Mouse (Mus musculus): ENCODE measurements at regions not wholly inside any gene's neighbourhood (a gene's known extent, or its start where the extent isn't known, plus 50 kb on each side); places are given as distances from the start of the nearest gene placed in this dataset.

GRCm38 (mm10) chr3:133880626-133881025 is 335.7 kb upstream of the Tet2 start:
- 61% methylated on average over 1 of the region's 1 CpGs for WGBS
- Histone ChIP-seq H3K4me3 (replicated peaks; ENCODE audit: control insufficient read depth, low read depth, low read length) (no peak overlapping the region), H3K4me1 (ENCODE audit: control insufficient read depth, insufficient read depth, low read length) (no peaks in the 10 kb centered on the region), H3K27ac (ENCODE audit: control insufficient read depth, insufficient read depth, low read depth, low read length, poor library complexity) (no peak overlapping the region)
- TF ChIP-seq CTCF (IDR thresholded peaks at IDR 0.05; ENCODE audit: control insufficient read depth, insufficient read depth, low read length) (no peak), POLR2A (IDR thresholded peaks at IDR 0.05; ENCODE audit: borderline replicate concordance, control insufficient read depth, low read depth, low read length) (no peak)

- no peaks in the 10 kb centered on the region for H3K4me1 ChIP-seq (ENCODE audit: control insufficient read depth, insufficient read depth, low read length)
- TF ChIP-seq CTCF (IDR thresholded peaks at IDR 0.05; ENCODE audit: control insufficient read depth, insufficient read depth, low read length) (no peak), POLR2A (IDR thresholded peaks at IDR 0.05; ENCODE audit: borderline replicate concordance, control insufficient read depth, low read depth, low read length) (no peak)
- no peak overlapping the region for H3K27ac ChIP-seq (ENCODE audit: control insufficient read depth, insufficient read depth, low read depth, low read length, poor library complexity)
- WGBS = 78% methylated on average over 3 of the region's 3 CpGs
- H3K4me3 ChIP-seq (replicated peaks; ENCODE audit: control insufficient read depth, low read depth, low read length) = no peak overlapping the region
Measured at GRCm38 (mm10) chr3:133901931-133902330, 334.4 kb upstream of the Cxxc4 start.

GRCm38 (mm10) chr3:133922200-133922599 is 314.1 kb upstream of the Cxxc4 start:
- Histone ChIP-seq H3K4me1 (ENCODE audit: control insufficient read depth, insufficient read depth, low read length) (no peaks in the 10 kb centered on the region), H3K27ac (ENCODE audit: control insufficient read depth, insufficient read depth, low read depth, low read length, poor library complexity) (no peak overlapping the region), H3K4me3 (replicated peaks; ENCODE audit: control insufficient read depth, low read depth, low read length) (no peak overlapping the region)
- TF ChIP-seq CTCF (IDR thresholded peaks at IDR 0.05; ENCODE audit: control insufficient read depth, insufficient read depth, low read length) (no peak), POLR2A (IDR thresholded peaks at IDR 0.05; ENCODE audit: borderline replicate concordance, control insufficient read depth, low read depth, low read length) (no peak)

- no peak overlapping the region for H3K4me3 ChIP-seq (replicated peaks; ENCODE audit: control insufficient read depth, low read depth, low read length)
- H3K4me1 ChIP-seq (ENCODE audit: control insufficient read depth, insufficient read depth, low read length) = no peaks in the 10 kb centered on the region
- 68% methylated on average over 2 of the region's 2 CpGs for WGBS
- H3K27ac ChIP-seq (ENCODE audit: control insufficient read depth, insufficient read depth, low read depth, low read length, poor library complexity) = no peak overlapping the region
- TF ChIP-seq POLR2A (IDR thresholded peaks at IDR 0.05; ENCODE audit: borderline replicate concordance, control insufficient read depth, low read depth, low read length) = no peak
- TF ChIP-seq CTCF (IDR thresholded peaks at IDR 0.05; ENCODE audit: control insufficient read depth, insufficient read depth, low read length) = no peak
Measured at GRCm38 (mm10) chr3:133965322-133965721, 271.0 kb upstream of the Cxxc4 start.

GRCm38 (mm10) chr3:133968176-133968575 is 268.1 kb upstream of the Cxxc4 start:
- 72% methylated on average over 6 of the region's 6 CpGs for WGBS
- H3K4me3 ChIP-seq (replicated peaks; ENCODE audit: control insufficient read depth, low read depth, low read length) = no peak overlapping the region
- no peaks in the 10 kb centered on the region for H3K4me1 ChIP-seq (ENCODE audit: control insufficient read depth, insufficient read depth, low read length)
- TF ChIP-seq POLR2A (IDR thresholded peaks at IDR 0.05; ENCODE audit: borderline replicate concordance, control insufficient read depth, low read depth, low read length) (no peak), CTCF (IDR thresholded peaks at IDR 0.05; ENCODE audit: control insufficient read depth, insufficient read depth, low read length) (no peak)
- H3K27ac ChIP-seq (ENCODE audit: control insufficient read depth, insufficient read depth, low read depth, low read length, poor library complexity) = no peak overlapping the region

- no peak overlapping the region for H3K27ac ChIP-seq (ENCODE audit: control insufficient read depth, insufficient read depth, low read depth, low read length, poor library complexity)
- TF ChIP-seq CTCF (IDR thresholded peaks at IDR 0.05; ENCODE audit: control insufficient read depth, insufficient read depth, low read length) (no peak), POLR2A (IDR thresholded peaks at IDR 0.05; ENCODE audit: borderline replicate concordance, control insufficient read depth, low read depth, low read length) (no peak)
- WGBS = 73% methylated on average over 2 of the region's 2 CpGs
- no peaks in the 10 kb centered on the region for H3K4me1 ChIP-seq (ENCODE audit: control insufficient read depth, insufficient read depth, low read length)
- no peak overlapping the region for H3K4me3 ChIP-seq (replicated peaks; ENCODE audit: control insufficient read depth, low read depth, low read length)
Measured at GRCm38 (mm10) chr3:133972774-133973173, 263.5 kb upstream of the Cxxc4 start.

- Histone ChIP-seq H3K4me1 (ENCODE audit: control insufficient read depth, insufficient read depth, low read length) (no peaks in the 10 kb centered on the region), H3K4me3 (replicated peaks; ENCODE audit: control insufficient read depth, low read depth, low read length) (no peak overlapping the region), H3K27ac (ENCODE audit: control insufficient read depth, insufficient read depth, low read depth, low read length, poor library complexity) (no peak overlapping the region)
- no peak for TF ChIP-seq POLR2A (IDR thresholded peaks at IDR 0.05; ENCODE audit: borderline replicate concordance, control insufficient read depth, low read depth, low read length)
- no peak for TF ChIP-seq CTCF (IDR thresholded peaks at IDR 0.05; ENCODE audit: control insufficient read depth, insufficient read depth, low read length)
- WGBS = 76% methylated on average over 2 of the region's 2 CpGs
Measured at GRCm38 (mm10) chr3:133987681-133988080, 248.6 kb upstream of the Cxxc4 start.

- Histone ChIP-seq H3K4me1 (ENCODE audit: control insufficient read depth, insufficient read depth, low read length) (no peaks in the 10 kb centered on the region), H3K27ac (ENCODE audit: control insufficient read depth, insufficient read depth, low read depth, low read length, poor library complexity) (no peak overlapping the region), H3K4me3 (replicated peaks; ENCODE audit: control insufficient read depth, low read depth, low read length) (no peak overlapping the region)
- WGBS = 77% methylated on average over 2 of the region's 2 CpGs
- TF ChIP-seq POLR2A (IDR thresholded peaks at IDR 0.05; ENCODE audit: borderline replicate concordance, control insufficient read depth, low read depth, low read length) = no peak
- TF ChIP-seq CTCF (IDR thresholded peaks at IDR 0.05; ENCODE audit: control insufficient read depth, insufficient read depth, low read length) = no peak
Measured at GRCm38 (mm10) chr3:133993971-133994370, 242.3 kb upstream of the Cxxc4 start.

GRCm38 (mm10) chr3:133999965-134000364 is 236.3 kb upstream of the Cxxc4 start:
- WGBS = 86% methylated on average over 8 of the region's 8 CpGs
- TF ChIP-seq POLR2A (IDR thresholded peaks at IDR 0.05; ENCODE audit: borderline replicate concordance, control insufficient read depth, low read depth, low read length) (no peak), CTCF (IDR thresholded peaks at IDR 0.05; ENCODE audit: control insufficient read depth, insufficient read depth, low read length) (no peak)
- Histone ChIP-seq H3K4me3 (replicated peaks; ENCODE audit: control insufficient read depth, low read depth, low read length) (no peak overlapping the region), H3K4me1 (ENCODE audit: control insufficient read depth, insufficient read depth, low read length) (no peaks in the 10 kb centered on the region), H3K27ac (ENCODE audit: control insufficient read depth, insufficient read depth, low read depth, low read length, poor library complexity) (no peak overlapping the region)

All from bone marrow, adult 2 months (tissue).